Mouse (Mus musculus): ENCODE results near the gene Rmdn2.

GRCm38 (mm10) chr17:79603427-79603826 is 8.2 kb upstream of the Rmdn2 start:
- TF ChIP-seq CTCF (IDR thresholded peaks at IDR 0.05; ENCODE audit: borderline replicate concordance, insufficient read depth, low read depth, low read length), result no peak
- TF ChIP-seq POLR2A (IDR thresholded peaks at IDR 0.05; ENCODE audit: borderline replicate concordance, insufficient read depth, low read length), result no peak

All from cerebellum, adult 2 months (tissue).